ENCODE assay signal across 15 mouse cellular contexts in the genomic region with DNA sequence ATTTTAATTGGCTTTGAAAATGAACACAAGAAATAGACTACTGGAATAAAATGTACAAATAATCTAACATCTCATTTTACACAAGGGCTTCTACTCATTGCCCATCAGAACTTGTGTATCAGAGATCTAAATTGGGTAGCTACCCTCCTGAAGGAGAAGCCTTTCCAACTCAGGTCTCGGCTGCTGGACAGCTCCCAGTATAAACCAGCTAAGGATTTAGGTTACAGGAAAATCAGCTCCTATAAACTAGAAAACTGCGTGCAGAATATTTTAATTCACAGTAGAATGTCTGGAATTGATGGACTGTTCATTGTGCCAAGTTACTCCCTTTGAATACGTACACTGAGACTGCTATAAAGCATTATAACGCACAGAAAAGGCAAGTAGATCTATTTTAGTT.
"Had no signal": no experiment of that assay in that cellular context is flagged by ENCODE, and none has a peak within 500 bp of the region (broad histone marks: within the 10 kb centered on the region; RNA-seq: fewer than 3 reads in every experiment).

No protein-coding gene starts in this region.

- H3K9me3 ChIP-seq: limb, embryonic 12.5 days; midbrain, embryonic 10.5 days; neural tube, embryonic 15.5 days had no signal

- H3K36me3 ChIP-seq: limb, embryonic 12.5 days; midbrain, embryonic 10.5 days; neural tube, embryonic 15.5 days had no signal

- H3K4me3 ChIP-seq: limb, embryonic 12.5 days; midbrain, embryonic 10.5 days; myocyte; neural tube, embryonic 15.5 days had no signal

- DNase-seq: kidney, adult 8-10 months; layer of hippocampus, adult 9-11 months; layer of hippocampus, postnatal 36 days; lung, adult 18-20 months; lung, postnatal 4 days; midbrain, embryonic 14.5 days; thymus, adult 2 months; thymus, postnatal 25 days had no signal

- H3K4me1 ChIP-seq: limb, embryonic 12.5 days had no signal

- H3K9ac ChIP-seq: limb, embryonic 12.5 days; liver, embryonic 14.5 days; neural tube, embryonic 15.5 days had no signal

- H3K4me2 ChIP-seq: limb, embryonic 12.5 days; neural tube, embryonic 15.5 days had no signal

- H3K27me3 ChIP-seq: limb, embryonic 12.5 days; neural tube, embryonic 15.5 days had no signal

- ATAC-seq: lung, postnatal 0 days had no signal

- H3K27ac ChIP-seq: limb, embryonic 12.5 days; liver, embryonic 14.5 days; midbrain, embryonic 10.5 days; stomach, postnatal 0 days had no signal
